Mouse (Mus musculus) heart, embryonic 14.5 days (tissue): Measurements from ENCODE around the gene Ptprn2. TPM values are rescaled to one million over a fixed set of nuclear protein-coding genes. Genes with fewer than 3 reads are reported as not detected.

Source experiments
- ATAC-seq: fragments of 200-750 bp; cut with Nextera tagmentation; 2 replicates; pipeline ENCODE4 v1.8.0; 2017; ENCODE audit warnings: low read depth, moderate TSS enrichment; ENCODE audit not compliant: insufficient number of reproducible peaks, insufficient read depth, low FRiP score
- H3K27ac ChIP-seq, 2 experiments: fragments of 200-500 bp in 1 of 2; fragments of 300-500 bp in 1 of 2; sonication (generic) in 1 of 2; replicated peaks in 1 of 2; 2 replicates each; pipeline ENCODE4 v1.5.1; 2012 to 2014; ENCODE audit warnings: low read depth in 2 of 2, low read length in 2 of 2, control low read depth in 1 of 2, mild to moderate bottlenecking in 1 of 2, mixed read lengths in 1 of 2; ENCODE audit not compliant: control insufficient read depth in 1 of 2, insufficient read depth in 1 of 2
- H3K27me3 ChIP-seq: fragments of 300-500 bp; sonication (generic); 2 replicates; pipeline ENCODE4 v1.6.1; 2014; ENCODE audit warnings: mild to moderate bottlenecking, low read length, control low read depth; ENCODE audit not compliant: control insufficient read depth, insufficient read depth
- H3K36me3 ChIP-seq: fragments of 300-500 bp; sonication (generic); 2 replicates; pipeline ENCODE4 v1.6.1; 2014; ENCODE audit warnings: mild to moderate bottlenecking, control low read depth, low read length, mixed read lengths; ENCODE audit not compliant: control insufficient read depth, insufficient read depth
- H3K4me1 ChIP-seq, 2 experiments: fragments of 200-500 bp in 1 of 2; fragments of 300-500 bp in 1 of 2; sonication (generic) in 1 of 2; 2 replicates each; pipeline ENCODE4 v1.6.1; 2012 to 2014; ENCODE audit warnings: low read length in 2 of 2, control low read depth in 1 of 2, mixed read lengths in 1 of 2; ENCODE audit not compliant: control insufficient read depth in 2 of 2, insufficient read depth in 2 of 2
- H3K4me2 ChIP-seq: fragments of 300-500 bp; sonication (generic); 2 replicates; pipeline ENCODE4 v1.6.1; 2014; ENCODE audit warnings: mild to moderate bottlenecking, low read length
- H3K4me3 ChIP-seq, 2 experiments: fragments of 200-500 bp in 1 of 2; fragments of 300-500 bp in 1 of 2; sonication (generic) in 1 of 2; 2 replicates each; pipeline ENCODE4 v1.5.1; 2012 to 2014; ENCODE audit warnings: low read length in 2 of 2, mild to moderate bottlenecking in 2 of 2, control low read depth in 1 of 2, low read depth in 1 of 2, moderate library complexity in 1 of 2; ENCODE audit not compliant: control insufficient read depth in 1 of 2, insufficient read depth in 1 of 2
- H3K9ac ChIP-seq: fragments of 300-500 bp; sonication (generic); 2 replicates; pipeline ENCODE4 v1.6.1; 2014; ENCODE audit warnings: mild to moderate bottlenecking, low read length
- H3K9me3 ChIP-seq: fragments of 300-500 bp; sonication (generic); 2 replicates; pipeline ENCODE4 v1.6.1; 2016; ENCODE audit warnings: low read length, control low read depth; ENCODE audit not compliant: control insufficient read depth
- WGBS: fragments of 180-500 bp; shearing (Covaris S2); extraction: QIAGEN DNeasy Blood & Tissue Kit; methylation state at CpG from one replicate; pipeline ENCODE4 v1.1.7; 2014; 5-methylcytosine and 5-hydroxymethylcytosine counted together
- polyA plus RNA-seq: library from polyadenylated mRNA; unstranded; fragments of >200 nt; fragmentation: Nextera tagmentation; extraction: Ambion mirVana; gene quantifications from 2 replicates; pipeline ENCODE4 v1.2.1, GENCODE M21; 2014

Gene Ptprn2
- polyA plus RNA-seq, 1 experiment from 2014 or later = 0.20 TPM

DNA sequence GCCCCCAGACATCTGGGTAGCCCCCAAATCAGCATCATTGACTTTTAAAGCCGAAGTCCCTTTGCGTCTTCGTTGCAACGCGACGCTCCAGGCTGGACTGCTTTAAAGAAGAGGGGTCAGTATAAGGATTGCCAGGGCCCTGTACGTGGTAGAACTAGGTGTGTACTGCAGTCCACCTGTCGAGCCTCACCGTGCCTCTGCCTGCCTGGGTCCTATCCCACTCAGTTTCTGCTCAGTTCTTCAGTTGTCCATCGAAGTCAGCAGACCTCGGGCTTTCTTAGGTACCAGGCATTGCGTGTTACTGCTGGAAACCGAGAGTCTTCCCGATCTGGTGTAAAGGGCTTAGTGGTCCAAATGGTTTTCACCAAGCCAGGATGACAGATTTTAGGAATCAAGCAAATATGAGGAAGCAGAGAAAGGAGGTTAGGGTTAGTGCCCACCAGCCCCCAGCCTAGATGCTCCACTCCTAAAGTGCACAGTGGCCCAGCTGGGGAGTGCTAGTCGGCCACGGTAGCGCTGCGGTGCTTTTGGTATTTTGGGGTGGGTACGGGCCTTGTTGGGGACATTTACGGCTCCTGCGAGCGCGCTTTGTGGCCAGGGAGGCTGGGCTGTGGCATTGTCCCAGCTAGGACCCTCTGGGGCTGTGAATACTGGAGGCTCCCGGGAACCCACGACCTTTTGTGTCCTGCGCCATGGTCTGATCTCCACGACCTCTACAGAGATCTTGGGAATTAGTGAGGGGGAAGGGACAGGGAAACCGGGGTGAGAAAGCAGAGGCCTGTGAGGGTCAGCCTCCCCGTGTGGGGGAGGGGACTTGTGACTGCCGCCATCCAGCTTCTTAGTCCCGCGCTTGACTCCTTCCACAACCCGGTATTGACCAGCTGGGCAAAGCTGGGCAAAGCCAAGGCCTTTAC, 670.0 kb downstream of the Ptprn2 start:
- no peak overlapping the region for H3K27ac ChIP-seq
- H3K9me3 ChIP-seq = no peaks in the 10 kb centered on the region
- H3K4me2 ChIP-seq = peak overlapping the region; percentile 87; the same call in 1 of the 2 replicates
- H3K27me3 ChIP-seq = peaks cover 100% of the 10 kb centered on the region
- H3K9ac ChIP-seq = no peak overlapping the region
- H3K4me3 ChIP-seq = no peak overlapping the region
- ATAC-seq = no peak
- H3K36me3 ChIP-seq = no peaks in the 10 kb centered on the region
- peaks cover 9 to 19% of the 10 kb centered on the region in 2 experiments for H3K4me1 ChIP-seq
- WGBS = 4% methylated on average over 33 of the region's 33 CpGs

DNA sequence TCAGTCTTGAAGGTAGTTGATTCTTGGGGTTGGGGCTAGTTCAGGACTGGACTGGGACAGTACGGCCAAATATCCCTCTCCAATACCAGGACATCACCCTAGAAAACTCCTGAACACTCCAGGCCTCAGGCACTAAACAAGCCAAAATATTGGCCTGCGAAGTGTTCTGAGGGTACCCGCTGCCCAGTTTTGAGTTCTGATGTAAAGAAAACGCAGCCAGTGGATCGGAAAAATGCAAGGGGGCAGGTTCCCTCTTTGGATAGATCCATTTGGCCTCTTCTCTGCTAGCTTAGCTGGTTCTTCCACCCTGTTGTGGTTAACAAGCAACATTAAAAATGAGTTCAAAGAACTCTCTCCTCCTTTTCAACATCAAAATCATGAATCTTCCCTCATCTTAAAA, 670.7 kb downstream of the Ptprn2 start:
- Histone ChIP-seq H3K27me3 (peaks cover 100% of the 10 kb centered on the region), H3K36me3 (no peaks in the 10 kb centered on the region), H3K4me1 (peaks cover 9 to 16% of the 10 kb centered on the region in 2 experiments), H3K4me2 (no peak overlapping the region), H3K4me3 (no peak overlapping the region), H3K9ac (no peak overlapping the region), H3K27ac (no peak overlapping the region), H3K9me3 (no peaks in the 10 kb centered on the region)
- ATAC-seq = no peak
- WGBS = 52% methylated on average over 5 of the region's 5 CpGs

DNA sequence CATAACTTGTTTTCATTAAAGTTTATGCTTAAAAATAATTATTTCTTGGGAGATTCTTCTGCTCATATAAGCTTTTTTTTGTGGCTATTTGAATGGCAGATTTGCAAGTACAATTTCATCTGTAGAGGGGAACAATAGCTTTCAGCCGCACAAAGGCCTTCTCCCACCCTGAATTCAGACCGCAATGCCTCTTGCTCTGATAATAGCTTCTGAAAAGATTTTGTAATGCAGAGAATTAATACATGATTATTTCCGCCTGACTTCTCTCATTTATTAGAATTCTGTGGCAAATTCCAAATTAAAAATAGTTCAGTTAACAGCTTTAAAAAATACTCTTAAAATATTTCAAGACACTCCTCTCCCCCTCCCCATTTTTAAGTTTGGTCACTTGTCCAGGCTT, 671.3 kb downstream of the Ptprn2 start:
- ATAC-seq = no peak
- no peak overlapping the region for H3K4me3 ChIP-seq
- H3K4me1 ChIP-seq = peaks cover 9 to 16% of the 10 kb centered on the region in 2 experiments; a peak in 3 of 4 replicates
- 80% methylated on average over 3 of the region's 3 CpGs for WGBS
- H3K27me3 ChIP-seq = peaks cover 100% of the 10 kb centered on the region
- H3K36me3 ChIP-seq = no peaks in the 10 kb centered on the region
- H3K9ac ChIP-seq = no peak overlapping the region
- H3K9me3 ChIP-seq = no peaks in the 10 kb centered on the region
- no peak overlapping the region for H3K27ac ChIP-seq
- no peak overlapping the region for H3K4me2 ChIP-seq

DNA sequence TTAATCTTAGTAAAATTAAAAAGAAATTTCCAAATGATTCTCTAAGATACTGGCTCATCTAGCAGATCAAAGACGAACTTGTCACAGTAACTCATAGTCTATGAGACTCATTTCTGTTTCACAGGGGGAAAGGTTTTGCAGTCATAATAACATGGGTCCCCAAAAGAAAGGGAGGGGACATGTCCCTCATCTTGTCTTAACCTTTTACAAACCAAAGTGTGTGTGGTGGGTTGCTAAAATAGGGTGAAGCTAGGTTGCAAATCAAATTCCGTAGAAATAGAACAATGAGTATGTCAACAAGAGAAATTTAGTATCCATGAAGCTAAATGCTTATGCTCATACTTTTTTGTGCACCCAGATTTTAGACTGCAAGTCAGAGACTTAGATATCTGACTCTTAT, 671.7 kb downstream of the Ptprn2 start:
- Histone ChIP-seq H3K4me2 (no peak overlapping the region), H3K27me3 (peaks cover 100% of the 10 kb centered on the region), H3K27ac (no peak overlapping the region), H3K4me1 (peaks cover 9 to 16% of the 10 kb centered on the region in 2 experiments; a peak in 3 of 4 replicates), H3K9me3 (no peaks in the 10 kb centered on the region), H3K4me3 (no peak overlapping the region), H3K36me3 (no peaks in the 10 kb centered on the region), H3K9ac (no peak overlapping the region)
- WGBS = 62% methylated on average over 2 of the region's 2 CpGs
- no peak for ATAC-seq

DNA sequence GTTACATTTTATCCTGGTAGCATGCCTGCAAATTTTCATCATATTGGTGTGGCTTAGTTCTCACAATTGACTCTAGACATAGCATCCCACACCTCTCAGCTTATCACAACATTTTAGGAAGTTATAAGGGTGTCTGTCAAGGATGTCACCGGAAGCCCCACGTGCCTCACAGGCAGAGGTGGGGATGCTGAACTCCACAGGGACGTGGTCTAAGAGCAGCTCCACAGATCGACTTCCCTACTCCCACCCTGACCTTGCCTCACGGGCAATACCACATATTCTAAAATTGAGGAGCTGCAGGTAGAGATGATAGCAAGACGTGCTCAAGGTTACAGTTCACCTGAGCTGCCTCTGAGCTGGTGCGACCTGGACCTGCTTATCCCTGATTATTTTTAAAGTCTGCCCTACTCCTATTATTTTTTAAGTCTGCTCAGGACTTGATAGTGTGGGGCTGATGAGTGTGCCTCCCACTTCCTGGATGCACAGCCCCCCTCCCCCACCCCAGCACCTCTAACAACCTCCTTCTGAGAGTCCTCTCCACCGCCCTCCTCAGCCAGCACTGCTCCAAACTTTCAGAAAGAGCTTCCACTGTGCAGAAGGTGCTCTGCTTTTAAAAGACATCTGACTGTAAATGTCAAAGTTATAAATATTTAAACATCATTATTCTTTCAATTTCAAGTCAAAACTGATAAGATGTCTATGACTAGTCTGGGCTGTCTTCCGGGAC, 672.3 kb downstream of the Ptprn2 start:
- ATAC-seq = no peak
- Histone ChIP-seq H3K9ac (no peak overlapping the region), H3K4me2 (no peak overlapping the region), H3K9me3 (no peaks in the 10 kb centered on the region), H3K4me1 (peaks cover 9 to 13% of the 10 kb centered on the region in 2 experiments; a peak in 3 of 4 replicates), H3K27ac (no peak overlapping the region), H3K27me3 (peaks cover 99% of the 10 kb centered on the region), H3K4me3 (no peak overlapping the region), H3K36me3 (no peaks in the 10 kb centered on the region)
- WGBS = 15% methylated on average over 9 of the region's 9 CpGs

DNA sequence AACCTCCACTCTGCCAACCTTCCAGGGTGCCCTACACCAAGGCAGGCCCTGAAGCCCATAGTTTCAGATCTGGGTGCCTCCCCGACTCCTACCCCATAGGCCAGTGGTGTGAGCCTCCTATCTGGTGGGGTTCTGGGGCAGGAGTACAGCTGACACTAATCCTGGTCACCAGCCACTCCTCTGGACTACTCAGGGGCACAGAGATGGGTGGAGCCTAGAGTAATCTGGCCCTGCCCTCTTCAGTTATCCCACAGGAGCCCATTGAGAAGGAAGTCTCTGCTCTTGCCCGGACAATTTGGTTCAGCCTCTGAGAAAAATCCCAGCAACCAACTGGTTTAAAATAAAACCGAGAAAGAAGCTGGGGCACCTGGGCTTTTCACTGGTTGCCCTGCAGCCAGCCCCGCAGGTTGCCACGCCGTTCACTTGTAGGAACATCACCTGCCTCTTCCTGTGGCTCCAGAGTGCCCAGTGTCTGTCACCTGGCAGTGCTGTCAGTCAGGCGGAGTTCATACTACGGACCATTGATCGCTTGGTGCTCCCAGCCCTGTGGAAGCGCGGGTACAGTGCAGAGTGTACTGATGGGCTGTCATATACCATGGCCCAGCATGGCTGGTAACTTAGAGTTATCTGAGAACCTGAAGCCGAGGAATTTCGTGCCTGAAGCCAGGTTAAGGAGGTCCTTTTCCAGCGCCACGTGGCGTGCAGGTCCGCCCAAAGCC, 673.6 kb downstream of the Ptprn2 start:
- H3K4me3 ChIP-seq = peak overlapping the region; percentile 0 to 37; a peak in 2 of 4 replicates
- no peak for ATAC-seq

DNA sequence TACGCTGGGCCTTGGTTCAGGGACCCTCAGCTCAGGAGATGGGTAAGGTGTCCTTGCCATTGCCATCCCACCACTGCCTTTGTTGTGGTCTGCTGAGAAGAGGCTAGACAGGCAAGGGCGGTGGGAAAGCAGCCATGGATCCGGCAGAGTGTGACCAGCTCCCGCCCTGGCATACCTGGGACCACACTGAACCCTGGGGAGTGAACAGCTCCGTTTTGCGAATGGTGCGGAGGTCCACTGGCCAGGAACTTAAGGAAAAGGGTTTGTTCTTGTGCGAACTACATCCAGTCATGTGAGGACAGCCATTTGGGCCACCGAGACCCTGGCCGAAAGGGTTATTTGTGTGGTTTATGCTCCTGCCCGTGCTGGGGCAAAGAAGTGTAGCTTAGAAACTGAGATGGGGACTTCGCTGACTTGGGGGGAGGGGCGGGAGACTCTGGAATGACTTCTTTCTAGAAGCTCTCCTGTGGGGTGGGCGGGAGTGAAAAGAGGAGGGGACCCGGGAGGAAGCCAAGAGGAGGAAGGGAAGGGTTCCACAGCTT, 674.2 kb downstream of the Ptprn2 start:
- Histone ChIP-seq H3K27me3 (peaks cover 84% of the 10 kb centered on the region), H3K9me3 (no peaks in the 10 kb centered on the region), H3K36me3 (no peaks in the 10 kb centered on the region), H3K4me2 (peak overlapping the region; percentile 65), H3K27ac (no peak overlapping the region), H3K9ac (peak overlapping the region; percentile 35; the same call in 1 of the 2 replicates), H3K4me3 (peak overlapping the region; percentile 21 to 37), H3K4me1 (peaks cover 8 to 10% of the 10 kb centered on the region in 2 experiments; a peak in 3 of 4 replicates)
- no peak for ATAC-seq
- 4% methylated on average over 13 of the region's 15 CpGs for WGBS

More for the DNA sequence above, 673.6 kb downstream of the Ptprn2 start:
- Histone ChIP-seq H3K36me3 (no peaks in the 10 kb centered on the region), H3K4me2 (peak overlapping the region; percentile 65), H3K9ac (no peak overlapping the region), H3K27ac (no peak overlapping the region), H3K27me3 (peaks cover 89% of the 10 kb centered on the region), H3K4me1 (peaks cover 9 to 11% of the 10 kb centered on the region in 2 experiments; a peak in 3 of 4 replicates), H3K9me3 (no peaks in the 10 kb centered on the region)
- WGBS = 10% methylated on average over 17 of the region's 17 CpGs
